Mouse (Mus musculus) embryonic facial prominence, embryonic 12.5 days (tissue): ENCODE measurements at regions not wholly inside any gene's neighbourhood (a gene's known extent, or its start where the extent isn't known, plus 50 kb on each side); places are given as distances from the start of the nearest gene placed in this dataset.

Experiments
- ATAC-seq: fragments of 200-750 bp; cut with Nextera tagmentation; 2 replicates; pipeline ENCODE4 v1.8.0; 2017; ENCODE audit not compliant: insufficient number of reproducible peaks, insufficient read depth, low FRiP score, low TSS enrichment
- H3K27ac ChIP-seq: fragments of 300-500 bp; sonication (generic); 2 replicates; pipeline ENCODE4 v1.5.1; 2016; ENCODE audit warnings: mild to moderate bottlenecking
- H3K27me3 ChIP-seq: fragments of 300-500 bp; sonication (generic); 2 replicates; pipeline ENCODE4 v1.6.1; 2016; ENCODE audit warnings: mild to moderate bottlenecking, moderate library complexity
- H3K36me3 ChIP-seq: fragments of 300-500 bp; sonication (generic); 2 replicates; pipeline ENCODE4 v1.6.1; 2016; ENCODE audit warnings: mild to moderate bottlenecking
- H3K4me1 ChIP-seq: fragments of 300-500 bp; sonication (generic); 2 replicates; pipeline ENCODE4 v1.6.1; 2016
- H3K4me2 ChIP-seq: fragments of 300-500 bp; sonication (generic); replicated peaks from 2 replicates; pipeline ENCODE4 v1.6.1; 2016; ENCODE audit warnings: mild to moderate bottlenecking, moderate library complexity
- H3K4me3 ChIP-seq: fragments of 300-500 bp; sonication (generic); 2 replicates; pipeline ENCODE4 v1.5.1; 2016; ENCODE audit warnings: mild to moderate bottlenecking
- H3K9ac ChIP-seq: fragments of 300-500 bp; sonication (generic); 2 replicates; pipeline ENCODE4 v1.6.1; 2016; ENCODE audit warnings: mild to moderate bottlenecking, moderate library complexity
- H3K9me3 ChIP-seq: fragments of 300-500 bp; sonication (generic); 2 replicates; pipeline ENCODE4 v1.6.1; 2016; ENCODE audit warnings: mild to moderate bottlenecking, moderate library complexity
- WGBS: fragments of 180-500 bp; shearing (Covaris S2); methylation state at CpG from one replicate; pipeline ENCODE4 v1.1.7; 2016; 5-methylcytosine and 5-hydroxymethylcytosine counted together

DNA sequence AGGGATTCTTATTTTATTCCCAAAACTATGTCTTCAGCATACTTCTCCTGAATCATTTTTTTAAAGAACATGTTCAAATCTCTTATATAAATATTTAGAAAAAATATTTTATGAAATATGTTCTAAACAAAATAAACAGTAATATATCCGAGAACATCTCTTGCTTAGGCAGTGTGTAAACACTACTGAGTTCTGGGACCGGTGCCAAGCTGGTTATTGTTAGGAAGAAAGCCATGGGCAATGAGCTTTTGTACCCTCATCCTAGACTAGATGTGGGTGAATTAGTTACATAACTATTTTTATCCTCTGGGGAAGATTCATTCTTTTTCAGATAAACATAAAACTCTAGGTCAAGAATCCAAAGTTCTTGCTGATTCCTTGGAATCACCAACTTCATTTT, 222.5 kb upstream of the Gm10801 start:
- H3K4me1 ChIP-seq = no peaks in the 10 kb centered on the region
- no peak overlapping the region for H3K27ac ChIP-seq
- H3K4me3 ChIP-seq = no peak overlapping the region
- H3K27me3 ChIP-seq = no peaks in the 10 kb centered on the region
- no peaks in the 10 kb centered on the region for H3K9me3 ChIP-seq
- H3K36me3 ChIP-seq = no peaks in the 10 kb centered on the region
- no peak overlapping the region for H3K4me2 ChIP-seq
- 77% methylated on average over 2 of the region's 2 CpGs for WGBS
- ATAC-seq = no peak
- no peak overlapping the region for H3K9ac ChIP-seq

DNA sequence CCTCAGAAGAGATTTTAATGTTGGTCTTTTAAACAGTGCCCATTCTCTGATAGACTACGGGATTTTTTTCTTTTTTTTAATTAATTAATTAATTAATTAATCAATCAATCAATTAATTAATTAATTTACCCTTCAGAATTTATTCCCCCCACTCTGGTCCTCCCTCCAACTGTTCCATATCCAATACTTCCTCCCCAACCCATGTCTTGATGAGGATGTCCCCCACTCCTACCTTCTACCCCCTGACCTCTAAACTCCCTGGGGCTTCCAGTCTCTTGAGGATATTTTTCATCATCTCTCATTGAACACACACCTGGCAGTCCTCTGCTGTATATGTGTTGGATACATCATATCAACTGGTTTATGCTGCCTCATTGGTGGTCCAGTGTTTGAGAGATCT, 180.5 kb upstream of the Gm10801 start:
- H3K27ac ChIP-seq = no peak overlapping the region
- no peak overlapping the region for H3K9ac ChIP-seq
- no peak overlapping the region for H3K4me3 ChIP-seq
- H3K4me1 ChIP-seq = no peaks in the 10 kb centered on the region
- H3K27me3 ChIP-seq = no peaks in the 10 kb centered on the region
- no peak overlapping the region for H3K4me2 ChIP-seq
- WGBS = 81% methylated on average over 1 of the region's 1 CpGs
- H3K9me3 ChIP-seq = no peaks in the 10 kb centered on the region
- 0 out of 2 replicates have a peak, but pooled peaks have one; percentile 22 for ATAC-seq
- H3K36me3 ChIP-seq = no peaks in the 10 kb centered on the region
